Mouse (Mus musculus) ES-E14 (cell line): ENCODE measurements around the gene Pcdh15.

Experiments
- HCFC1 ChIP-seq: IDR thresholded peaks from 2 replicates; pipeline ENCODE4 v1.6.1; 2012; ENCODE audit warnings: low read length, inconsistent platforms, borderline replicate concordance; ENCODE audit not compliant: insufficient read depth
- ZC3H11A ChIP-seq: IDR thresholded peaks from 2 replicates; pipeline ENCODE4 v1.6.1; 2012; ENCODE audit warnings: low read depth, mild to moderate bottlenecking, inconsistent platforms, low read length, borderline replicate concordance

DNA sequence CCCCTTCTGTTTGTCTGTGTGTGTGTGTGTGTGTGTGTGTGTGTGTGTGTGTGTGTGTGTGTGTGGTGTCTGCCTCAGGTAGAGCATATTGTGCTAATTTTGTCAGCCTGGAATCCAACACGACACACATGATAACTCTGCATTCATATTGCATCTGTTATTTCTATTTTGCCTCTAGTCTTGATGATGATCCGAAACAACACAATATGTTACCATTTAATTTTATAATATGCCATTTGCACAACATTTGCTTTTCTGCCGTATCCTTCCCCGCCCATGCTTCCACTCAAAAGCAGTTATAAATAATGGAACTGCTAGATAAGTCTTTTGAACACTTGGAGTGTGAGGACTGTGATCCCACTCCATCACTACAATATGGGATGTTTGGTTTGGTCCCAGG is 987.5 kb downstream of the Pcdh15 start:
- TF ChIP-seq HCFC1, result no peak
- no peak for TF ChIP-seq ZC3H11A
